23 mouse cellular contexts compared by ENCODE assay signal in genomic region chr9:101083728-101084127, GRCm38 (mm10). TPM values are rescaled to one million over a fixed set of nuclear protein-coding genes. Genes with fewer than 3 reads are reported as not detected.
A peak's percentile ranks its signal among the peaks of the same experiment; 100 is the strongest.
DNase-seq lines count a peak whose midpoint lies in the region; ATAC-seq and TF ChIP-seq lines count a peak whose summit lies in the region.
"Had no signal": no experiment of that assay in that cellular context is flagged by ENCODE, and none has a peak within 500 bp of the region (broad histone marks: within the 10 kb centered on the region; RNA-seq: fewer than 3 reads in every experiment).

No protein-coding gene starts in this region.

- peak; percentile 20 to 59 for DNase-seq in layer of hippocampus, adult 2 months (ENCODE audit: low spot score in 2 of 2)
- DNase-seq in layer of hippocampus, adult 9-10 months (ENCODE audit: low spot score): no peak
- DNase-seq in brain, adult 2 months (ENCODE audit: low read depth, low spot score): peak; percentile 76
- no peak for DNase-seq in hindbrain, embryonic 14.5 days (ENCODE audit: low spot score)
- no peak for DNase-seq in adrenal gland, postnatal 10 days
- DNase-seq: adrenal gland, postnatal 25 days; cerebellum, adult 11 months; cerebellum, adult 8-10 months; cerebellum, postnatal 14 days; gastrocnemius, postnatal 25 days; heart, postnatal 10 days; heart, postnatal 4 days; kidney, adult 2 months had no signal

- 80% methylated on average over 3 of the region's 3 CpGs for WGBS in forebrain, embryonic 15.5 days
- 96% methylated on average over 3 of the region's 3 CpGs for WGBS in forebrain, embryonic 12.5 days
- 91% methylated on average over 3 of the region's 3 CpGs for WGBS in forebrain, embryonic 16.5 days
- 92% methylated on average over 3 of the region's 3 CpGs for WGBS in hindbrain, embryonic 14.5 days

- no peak for ATAC-seq in forebrain, embryonic 15.5 days (replicated peaks)
- no peak for ATAC-seq in forebrain, embryonic 12.5 days (ENCODE audit: low FRiP score)
- peak; percentile 23; the same call in 1 of the 2 replicates for ATAC-seq in forebrain, embryonic 16.5 days
- ATAC-seq in hindbrain, embryonic 14.5 days (ENCODE audit: low FRiP score): no peak
- ATAC-seq: activated CD4-positive, CD25-positive, alpha-beta regulatory T cell, adult 4 months; hindbrain, postnatal 0 days; intestine, embryonic 15.5 days; Patski had no signal

- no peak overlapping the region for H3K4me2 ChIP-seq in forebrain, embryonic 15.5 days (replicated peaks)
- H3K4me2 ChIP-seq in forebrain, embryonic 12.5 days: no peak overlapping the region
- H3K4me2 ChIP-seq in forebrain, embryonic 16.5 days (ENCODE audit: low read length): no peak overlapping the region
- H3K4me2 ChIP-seq in hindbrain, embryonic 14.5 days (replicated peaks): no peak overlapping the region
- H3K4me2 ChIP-seq: embryonic facial prominence, embryonic 12.5 days; hindbrain, embryonic 12.5 days; intestine, embryonic 15.5 days had no signal

- no peaks in the 10 kb centered on the region for H3K9me3 ChIP-seq in forebrain, embryonic 15.5 days
- H3K9me3 ChIP-seq in forebrain, embryonic 12.5 days: no peaks in the 10 kb centered on the region
- no peaks in the 10 kb centered on the region for H3K9me3 ChIP-seq in forebrain, embryonic 16.5 days (ENCODE audit: control insufficient read depth, low read length)
- no peaks in the 10 kb centered on the region for H3K9me3 ChIP-seq in hindbrain, embryonic 14.5 days (ENCODE audit: control insufficient read depth, low read length)
- H3K9me3 ChIP-seq: embryonic facial prominence, embryonic 12.5 days; hindbrain, embryonic 12.5 days; intestine, embryonic 15.5 days had no signal

- no peaks in the 10 kb centered on the region for H3K27me3 ChIP-seq in forebrain, embryonic 15.5 days
- H3K27me3 ChIP-seq in forebrain, embryonic 12.5 days: no peaks in the 10 kb centered on the region
- H3K27me3 ChIP-seq in forebrain, embryonic 16.5 days (replicated peaks; ENCODE audit: control insufficient read depth, insufficient read depth, low read length): no peaks in the 10 kb centered on the region
- no peaks in the 10 kb centered on the region for H3K27me3 ChIP-seq in hindbrain, embryonic 14.5 days (ENCODE audit: control insufficient read depth, insufficient read depth, low read length)
- H3K27me3 ChIP-seq: CH12.LX; embryonic facial prominence, embryonic 12.5 days; hindbrain, embryonic 12.5 days; intestine, embryonic 15.5 days; Patski had no signal

- H3K36me3 ChIP-seq in forebrain, embryonic 15.5 days: no peaks in the 10 kb centered on the region
- peaks cover 3% of the 10 kb centered on the region; the same call in 1 of the 2 replicates for H3K36me3 ChIP-seq in forebrain, embryonic 12.5 days (replicated peaks)
- H3K36me3 ChIP-seq in forebrain, embryonic 16.5 days (ENCODE audit: control insufficient read depth, insufficient read depth): no peaks in the 10 kb centered on the region
- H3K36me3 ChIP-seq in hindbrain, embryonic 14.5 days (replicated peaks; ENCODE audit: control insufficient read depth, insufficient read depth): no peaks in the 10 kb centered on the region
- H3K36me3 ChIP-seq: intestine, embryonic 15.5 days had no signal

- TF ChIP-seq CTCF in layer of hippocampus, adult 2 months (conservative IDR thresholded peaks at IDR 0.05): no peak

- H3K4me3 ChIP-seq in forebrain, embryonic 15.5 days: no peak overlapping the region
- H3K4me3 ChIP-seq in forebrain, embryonic 12.5 days (replicated peaks): no peak overlapping the region
- no peak overlapping the region for H3K4me3 ChIP-seq in layer of hippocampus, adult 2 months
- no peak overlapping the region for H3K4me3 ChIP-seq in forebrain, embryonic 16.5 days (replicated peaks; ENCODE audit: low read length)
- H3K4me3 ChIP-seq in hindbrain, embryonic 14.5 days (replicated peaks; ENCODE audit: low read length): no peak overlapping the region
- H3K4me3 ChIP-seq: embryonic facial prominence, embryonic 12.5 days; hindbrain, embryonic 12.5 days; intestine, embryonic 15.5 days had no signal

- peak overlapping the region; percentile 16; the same call in 1 of the 2 replicates for H3K27ac ChIP-seq in forebrain, embryonic 15.5 days (replicated peaks)
- H3K27ac ChIP-seq in forebrain, embryonic 12.5 days: no peak overlapping the region
- H3K27ac ChIP-seq in layer of hippocampus, adult 2 months: peak overlapping the region; percentile 63
- H3K27ac ChIP-seq in forebrain, embryonic 16.5 days (ENCODE audit: low read length): peak overlapping the region; percentile 23; the same call in 1 of the 2 replicates
- no peak overlapping the region for H3K27ac ChIP-seq in hindbrain, embryonic 14.5 days
- H3K27ac ChIP-seq: embryonic facial prominence, embryonic 12.5 days; hindbrain, embryonic 12.5 days; hindbrain, postnatal 0 days; intestine, embryonic 15.5 days had no signal

- peaks cover 23% of the 10 kb centered on the region for H3K4me1 ChIP-seq in forebrain, embryonic 15.5 days
- peaks cover 15% of the 10 kb centered on the region for H3K4me1 ChIP-seq in forebrain, embryonic 12.5 days
- peaks cover 12% of the 10 kb centered on the region for H3K4me1 ChIP-seq in forebrain, embryonic 16.5 days (replicated peaks; ENCODE audit: control insufficient read depth, insufficient read depth, low read length)
- peaks cover 18% of the 10 kb centered on the region for H3K4me1 ChIP-seq in hindbrain, embryonic 14.5 days (replicated peaks; ENCODE audit: control insufficient read depth, insufficient read depth, low read length)

- no peak overlapping the region for H3K9ac ChIP-seq in forebrain, embryonic 15.5 days (replicated peaks)
- H3K9ac ChIP-seq in forebrain, embryonic 12.5 days: no peak overlapping the region
- H3K9ac ChIP-seq in forebrain, embryonic 16.5 days (replicated peaks; ENCODE audit: low read depth, low read length): no peak overlapping the region
- H3K9ac ChIP-seq in hindbrain, embryonic 14.5 days: no peak overlapping the region
- H3K9ac ChIP-seq: embryonic facial prominence, embryonic 12.5 days; hindbrain, embryonic 12.5 days; intestine, embryonic 15.5 days had no signal

RNA-seq across cellular contexts. Expression of gene Msl2, which starts 9.8 kb away (rescaled TPM):
- 6.0 and 6.7 TPM in 2 replicates for polyA plus RNA-seq in forebrain, embryonic 15.5 days (2015; fragmentation: Nextera tagmentation; extraction: Ambion mirVana)
- polyA plus RNA-seq in forebrain, embryonic 12.5 days (2016; fragmentation: Nextera tagmentation; extraction: Ambion mirVana): 7.6 and 8.0 TPM in 2 replicates
- total RNA-seq in layer of hippocampus, adult 2 months (2021): 10 to 100 TPM; 67.8 to 68.4 TPM
- 5.0 and 5.4 TPM in 2 replicates for polyA plus RNA-seq in forebrain, embryonic 16.5 days (2015; fragmentation: Nextera tagmentation; extraction: Ambion mirVana)
- 6.0 and 7.8 TPM in 2 replicates for polyA plus RNA-seq in hindbrain, embryonic 14.5 days (2014; fragmentation: Nextera tagmentation; extraction: Ambion mirVana)
- total RNA-seq in adrenal gland, postnatal 10 days (2021): 10 to 100 TPM; 44.4 to 47.7 TPM

RNA-seq across cellular contexts. Expression of gene Pccb, which starts 49.0 kb away (rescaled TPM):
- polyA plus RNA-seq in forebrain, embryonic 15.5 days (2015; fragmentation: Nextera tagmentation; extraction: Ambion mirVana): 21.7 and 22.7 TPM in 2 replicates
- polyA plus RNA-seq in forebrain, embryonic 12.5 days (2016; fragmentation: Nextera tagmentation; extraction: Ambion mirVana): 16.6 and 17.0 TPM in 2 replicates
- 10 to 100 TPM; 43.5 to 45.5 TPM for total RNA-seq in layer of hippocampus, adult 2 months (2021)
- polyA plus RNA-seq in forebrain, embryonic 16.5 days (2015; fragmentation: Nextera tagmentation; extraction: Ambion mirVana): 19.9 and 20.7 TPM in 2 replicates
- polyA plus RNA-seq in hindbrain, embryonic 14.5 days (2014; fragmentation: Nextera tagmentation; extraction: Ambion mirVana): 24.2 and 24.9 TPM in 2 replicates
- 100 to 1,000 TPM; 203 to 209 TPM for total RNA-seq in adrenal gland, postnatal 10 days (2021)

Comparison
In these comparisons a context has a peak if more than half of its experiments do, and no peak if none do; other contexts are left out.
1. H3K27ac ChIP-seq: peak in forebrain, embryonic 15.5 days (single experiment), layer of hippocampus, adult 2 months (single experiment) and forebrain, embryonic 16.5 days (single experiment); none in forebrain, embryonic 12.5 days (single experiment) and hindbrain, embryonic 14.5 days (single experiment).
2. DNase-seq: peak in layer of hippocampus, adult 2 months (2 of 2) and brain, adult 2 months (single experiment); none in layer of hippocampus, adult 9-10 months (single experiment), hindbrain, embryonic 14.5 days (single experiment) and adrenal gland, postnatal 10 days (single experiment).